ENCODE assay signal across 17 mouse cellular contexts in the genomic region with DNA sequence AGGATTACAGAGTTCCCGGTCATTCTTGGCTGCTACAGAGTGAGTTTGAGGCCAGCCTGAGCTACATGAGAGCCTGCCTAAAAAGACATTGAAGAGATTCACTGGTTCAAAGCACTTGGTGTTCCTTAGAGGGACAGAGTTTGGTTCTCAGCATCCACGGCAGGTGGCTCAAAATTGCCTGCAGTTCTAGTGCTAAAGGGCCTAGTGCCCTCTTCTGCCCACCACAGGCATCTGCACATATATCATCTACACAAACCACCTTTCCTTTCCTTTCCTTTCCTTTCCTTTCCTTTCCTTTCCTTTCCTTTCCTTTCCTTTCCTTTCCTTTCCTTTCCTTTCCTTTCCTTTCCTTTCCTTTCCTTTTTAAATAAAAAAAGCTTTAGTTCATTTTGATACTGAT. TPM values are rescaled to one million over a fixed set of nuclear protein-coding genes. Genes with fewer than 3 reads are reported as not detected.
A peak's percentile ranks its signal among the peaks of the same experiment; 100 is the strongest.
DNase-seq lines count a peak whose midpoint lies in the region; ATAC-seq and TF ChIP-seq lines count a peak whose summit lies in the region.
"Had no signal": no experiment of that assay in that cellular context is flagged by ENCODE, and none has a peak within 500 bp of the region (broad histone marks: within the 10 kb centered on the region; RNA-seq: fewer than 3 reads in every experiment).

No protein-coding gene starts in this region.

- H3K4me1 ChIP-seq in liver, adult 2 months (ENCODE audit: control insufficient read depth, insufficient read depth, low read length), result no peaks in the 10 kb centered on the region
- H3K4me1 ChIP-seq in CH12.LX (ENCODE audit: control insufficient read depth in 1 of 2, insufficient read depth in 2 of 2), result peaks cover 40 to 89% of the 10 kb centered on the region in 2 experiments
- H3K4me1 ChIP-seq: forebrain, embryonic 12.5 days; heart, embryonic 15.5 days; midbrain, embryonic 13.5 days; neural tube, embryonic 13.5 days had no signal

- no peaks in the 10 kb centered on the region for H3K9me3 ChIP-seq in CH12.LX (replicated peaks; ENCODE audit: low read length)
- H3K9me3 ChIP-seq: forebrain, embryonic 12.5 days; heart, embryonic 15.5 days; midbrain, embryonic 13.5 days; neural tube, embryonic 13.5 days had no signal

- in situ Hi-C loops in CH12.LX (cut with MboI; ENCODE audit: low pct_ligation_motif_present, low pct_unique_long_range_greater_than_20kb, low sequenced_read_pairs), result no loop called here

- no peaks in the 10 kb centered on the region for H3K27me3 ChIP-seq in liver, adult 2 months (ENCODE audit: control insufficient read depth, insufficient read depth, low read length)
- H3K27me3 ChIP-seq in CH12.LX (replicated peaks), result no peaks in the 10 kb centered on the region
- H3K27me3 ChIP-seq: forebrain, embryonic 12.5 days; heart, embryonic 15.5 days; midbrain, embryonic 13.5 days; neural tube, embryonic 13.5 days had no signal

- dilution Hi-C loops in CH12.LX (cut with MboI; ENCODE audit: extremely low pct_ligation_motif_present, extremely low pct_unique_long_range_greater_than_20kb, low sequenced_read_pairs), result no loop called here

- H3K27ac ChIP-seq in liver, adult 2 months (replicated peaks; ENCODE audit: insufficient read depth, low read depth, low read length), result no peak overlapping the region
- 0 out of 2 replicates have a peak overlapping the region, but pooled peaks have one; percentile 26 for H3K27ac ChIP-seq in CH12.LX (ENCODE audit: insufficient read depth, low read depth)
- H3K27ac ChIP-seq: forebrain, embryonic 12.5 days; heart, embryonic 15.5 days; midbrain, embryonic 13.5 days; neural tube, embryonic 13.5 days had no signal

- WGBS in liver, adult 2 months, result 83% methylated on average over 2 of the region's 2 CpGs

- H3K4me3 ChIP-seq in liver, adult 2 months (ENCODE audit: insufficient read depth, low read depth, low read length), result no peak overlapping the region
- H3K4me3 ChIP-seq in CH12.LX (replicated peaks in 1 of 3; ENCODE audit: low read depth in 2 of 3, low read length in 2 of 3, poor library complexity in 1 of 3), result no peak overlapping the region
- H3K4me3 ChIP-seq: forebrain, embryonic 12.5 days; heart, embryonic 15.5 days; midbrain, embryonic 13.5 days; neural tube, embryonic 13.5 days had no signal

- TF ChIP-seq EP300 in CH12.LX (IDR thresholded peaks at IDR 0.05; ENCODE audit: low read length), result no peak

- H3K36me3 ChIP-seq in liver, adult 2 months (ENCODE audit: control insufficient read depth, insufficient read depth, low read length), result peaks cover 38% of the 10 kb centered on the region
- H3K36me3 ChIP-seq in CH12.LX (replicated peaks in 1 of 2; ENCODE audit: control insufficient read depth in 1 of 2, insufficient read depth in 1 of 2, low read length in 1 of 2), result peaks cover 55 to 86% of the 10 kb centered on the region in 2 experiments

- no peak overlapping the region for H3K4me2 ChIP-seq in CH12.LX (ENCODE audit: insufficient read depth, low read depth, poor library complexity, severe bottlenecking)
- H3K4me2 ChIP-seq: forebrain, embryonic 12.5 days; heart, embryonic 15.5 days; midbrain, embryonic 13.5 days; neural tube, embryonic 13.5 days had no signal

- no peak for TF ChIP-seq POLR2A in liver, adult 2 months (IDR thresholded peaks at IDR 0.05; ENCODE audit: extremely low read depth, insufficient read depth, low read length)
- no peak for TF ChIP-seq POLR2A in CH12.LX (IDR thresholded peaks at IDR 0.05; ENCODE audit: low read depth, low read length)

- no peak overlapping the region for H3K9ac ChIP-seq in liver, adult 2 months (ENCODE audit: low read depth, low read length)
- no peak overlapping the region for H3K9ac ChIP-seq in CH12.LX (ENCODE audit: insufficient read depth, low read depth)
- H3K9ac ChIP-seq: forebrain, embryonic 12.5 days; heart, embryonic 15.5 days; midbrain, embryonic 13.5 days; neural tube, embryonic 13.5 days had no signal

- ATAC-seq in CD4-positive, CD25-positive, alpha-beta regulatory T cell, adult 4 months, result no peak
- 0 out of 2 replicates have a peak, but pooled peaks have one; percentile 42 for ATAC-seq in megakaryocyte progenitor cell, adult 5-6 weeks (replicated peaks; ENCODE audit: poor library complexity)
- ATAC-seq: inflammation-experienced regulatory T-cells, adult 6 months; midbrain, embryonic 13.5 days had no signal

- peak; percentile 50 for DNase-seq in CD4-positive, CD25-positive, alpha-beta regulatory T cell, adult 2 months (ENCODE audit: low read depth, low spot score)
- DNase-seq in liver, adult 2 months (ENCODE audit: extremely low read depth, low read depth, low spot score), result no peak
- DNase-seq in liver (no peak), CH12.LX (ENCODE audit: extremely low read depth) (no peak)
- no peak for DNase-seq in urinary bladder, postnatal 10 days (ENCODE audit: low spot score)
- no peak for DNase-seq in spleen, adult 12 weeks (ENCODE audit: low spot score)
- DNase-seq: adrenal gland, postnatal 25 days; cerebellum, adult 11-12 months; gastrocnemius, postnatal 25 days; lung, adult 18-20 months had no signal

- TF ChIP-seq CTCF in liver, adult 2 months (IDR thresholded peaks at IDR 0.05; ENCODE audit: low read depth, low read length), result peak; percentile 48
- peak in 1 of 2 experiments; percentile 71; a peak in 3 of 4 replicates for TF ChIP-seq CTCF in CH12.LX (conservative IDR thresholded peaks at IDR 0.05 in 1 of 2, IDR thresholded peaks at IDR 0.05 in 1 of 2; ENCODE audit: low read depth in 2 of 2, low read length in 2 of 2)

- TF ChIP-seq RAD21 in CH12.LX (IDR thresholded peaks at IDR 0.05; ENCODE audit: low read depth, low read length), result peak; percentile 65

- H3K79me2 ChIP-seq in liver, adult 2 months (ENCODE audit: control insufficient read depth, insufficient read depth, low read length), result no peaks in the 10 kb centered on the region
- peaks cover 20% of the 10 kb centered on the region for H3K79me2 ChIP-seq in CH12.LX (replicated peaks; ENCODE audit: control insufficient read depth, extremely low read depth, insufficient read depth, poor library complexity, severe bottlenecking)

TF ChIP-seq in CH12.LX, 34 proteins besides CTCF, POLR2A, EP300 and RAD21:
- TF ChIP-seq E2F4 (IDR thresholded peaks at IDR 0.05; ENCODE audit: insufficient replicate concordance, low read depth, low read length) (no peak), SMC3 (IDR thresholded peaks at IDR 0.05; ENCODE audit: low read depth, low read length) (peak; percentile 68)

RNA-seq across cellular contexts. Expression of gene Elk4, which starts 23.2 kb away (rescaled TPM):
- 10 to 100 TPM; 58.2 to 68.3 TPM for polyA plus RNA-seq in CD4-positive, CD25-positive, alpha-beta regulatory T cell, adult 4 months (2017; shearing (Covaris generic))
- 39.4 and 42.1 TPM in 2 replicates for total RNA-seq in liver, adult 2 months (2014; rRNA removed)
- polyA plus RNA-seq in liver, adult 2 months (2012; rRNA removed), result 17.2 and 23.3 TPM in 2 replicates
- total RNA-seq in CH12.LX (2012; rRNA removed), result 18.9 and 21.0 TPM in 2 replicates
- total RNA-seq in CH12.LX (2014; rRNA removed), result 12.8 and 16.8 TPM in 2 replicates
- polyA plus RNA-seq in CH12.LX (2012; ENCODE audit: insufficient read length, low read depth), result 16.1 and 17.4 TPM in 2 replicates
- 87.7 and 98.6 TPM in 2 replicates for total RNA-seq in megakaryocyte progenitor cell, adult 5-6 weeks (2015)
- total RNA-seq in megakaryocyte progenitor cell, adult 5-6 weeks (2017), result 44.3 and 73.1 TPM in 2 replicates

RNA-seq across cellular contexts. Expression of gene Mfsd4a, which starts 37.3 kb away (rescaled TPM):
- polyA plus RNA-seq in CD4-positive, CD25-positive, alpha-beta regulatory T cell, adult 4 months (2017; shearing (Covaris generic)), result 10 to 100 TPM; 29.5 to 38.7 TPM
- total RNA-seq in liver, adult 2 months (2014; rRNA removed), result 0.09 and 0.13 TPM in 2 replicates
- polyA plus RNA-seq in liver, adult 2 months (2012; rRNA removed), result 0.12 and 0.21 TPM in 2 replicates
- total RNA-seq in CH12.LX (2012; rRNA removed), result 5.2 and 5.6 TPM in 2 replicates
- 0.81 and 1.4 TPM in 2 replicates for total RNA-seq in CH12.LX (2014; rRNA removed)
- 11.8 and 13.0 TPM in 2 replicates for polyA plus RNA-seq in CH12.LX (2012; ENCODE audit: insufficient read length, low read depth)
- 0.52 TPM in 1 of 2 replicates, not detected in the other for total RNA-seq in megakaryocyte progenitor cell, adult 5-6 weeks (2015)
- 0.20 and 0.25 TPM in 2 replicates for total RNA-seq in megakaryocyte progenitor cell, adult 5-6 weeks (2017)
